ENCODE assay signal across 9 mouse cellular contexts in genomic region chr6:56808656-56809055, GRCm38 (mm10). TPM values are rescaled to one million over a fixed set of nuclear protein-coding genes. Genes with fewer than 3 reads are reported as not detected.
DNase-seq lines count a peak whose midpoint lies in the region; ATAC-seq and TF ChIP-seq lines count a peak whose summit lies in the region.
"Had no signal": no experiment of that assay in that cellular context is flagged by ENCODE, and none has a peak within 500 bp of the region (broad histone marks: within the 10 kb centered on the region; RNA-seq: fewer than 3 reads in every experiment).

No protein-coding gene starts in this region.

- no peak overlapping the region for H3K27ac ChIP-seq in forebrain, embryonic 13.5 days
- no peak overlapping the region for H3K27ac ChIP-seq in intestine, embryonic 15.5 days
- no peak overlapping the region for H3K27ac ChIP-seq in limb, embryonic 14.5 days (replicated peaks; ENCODE audit: low read depth, low read length)
- H3K27ac ChIP-seq in midbrain, embryonic 15.5 days, result no peak overlapping the region
- H3K27ac ChIP-seq: heart, embryonic 13.5 days had no signal

- H3K9me3 ChIP-seq in forebrain, embryonic 13.5 days (replicated peaks), result 0 out of 2 replicates have a peak, but pooled peaks cover 3% of the 10 kb centered on the region
- no peaks in the 10 kb centered on the region for H3K9me3 ChIP-seq in intestine, embryonic 15.5 days
- no peaks in the 10 kb centered on the region for H3K9me3 ChIP-seq in limb, embryonic 14.5 days (ENCODE audit: control insufficient read depth, low read length)
- no peaks in the 10 kb centered on the region for H3K9me3 ChIP-seq in midbrain, embryonic 15.5 days
- H3K9me3 ChIP-seq: heart, embryonic 13.5 days had no signal

- DNase-seq in urinary bladder, postnatal 36 days (ENCODE audit: low spot score in 2 of 2), result peak; percentile 12 to 17
- DNase-seq in urinary bladder, postnatal 4 days (ENCODE audit: low spot score in 2 of 2), result no peak
- DNase-seq in c-Kit-positive CD71-positive TER-119-positive erythroid progenitor cells, embryonic 14.5 days (ENCODE audit: low spot score), result peak; percentile 61
- DNase-seq in limb, embryonic 14.5 days (ENCODE audit: low spot score), result peak; percentile 47
- DNase-seq in gastrocnemius, postnatal 36 days, result no peak

- H3K4me1 ChIP-seq in forebrain, embryonic 13.5 days, result peaks cover 13% of the 10 kb centered on the region
- no peaks in the 10 kb centered on the region for H3K4me1 ChIP-seq in intestine, embryonic 15.5 days (replicated peaks)
- no peaks in the 10 kb centered on the region for H3K4me1 ChIP-seq in limb, embryonic 14.5 days (ENCODE audit: control insufficient read depth, insufficient read depth, low read length)
- H3K4me1 ChIP-seq in midbrain, embryonic 15.5 days, result no peaks in the 10 kb centered on the region
- H3K4me1 ChIP-seq: heart, embryonic 13.5 days had no signal

- H3K4me2 ChIP-seq in forebrain, embryonic 13.5 days, result no peak overlapping the region
- no peak overlapping the region for H3K4me2 ChIP-seq in intestine, embryonic 15.5 days (replicated peaks)
- H3K4me2 ChIP-seq in limb, embryonic 14.5 days (replicated peaks; ENCODE audit: low read depth, low read length, severe bottlenecking), result no peak overlapping the region
- H3K4me2 ChIP-seq in midbrain, embryonic 15.5 days, result no peak overlapping the region
- H3K4me2 ChIP-seq: heart, embryonic 13.5 days had no signal

- H3K36me3 ChIP-seq in forebrain, embryonic 13.5 days (ENCODE audit: poor library complexity, severe bottlenecking), result no peaks in the 10 kb centered on the region
- H3K36me3 ChIP-seq in intestine, embryonic 15.5 days, result no peaks in the 10 kb centered on the region
- H3K36me3 ChIP-seq in limb, embryonic 14.5 days (ENCODE audit: control insufficient read depth, insufficient read depth, low read length), result no peaks in the 10 kb centered on the region
- H3K36me3 ChIP-seq in midbrain, embryonic 15.5 days (replicated peaks), result no peaks in the 10 kb centered on the region
- H3K36me3 ChIP-seq: heart, embryonic 13.5 days had no signal

- 0 out of 2 replicates have a peak, but pooled peaks cover 5% of the 10 kb centered on the region for H3K27me3 ChIP-seq in forebrain, embryonic 13.5 days
- no peaks in the 10 kb centered on the region for H3K27me3 ChIP-seq in intestine, embryonic 15.5 days (replicated peaks)
- no peaks in the 10 kb centered on the region for H3K27me3 ChIP-seq in limb, embryonic 14.5 days (ENCODE audit: control insufficient read depth, insufficient read depth, low read length)
- H3K27me3 ChIP-seq in midbrain, embryonic 15.5 days (replicated peaks), result no peaks in the 10 kb centered on the region

- H3K9ac ChIP-seq in forebrain, embryonic 13.5 days, result no peak overlapping the region
- H3K9ac ChIP-seq in intestine, embryonic 15.5 days, result no peak overlapping the region
- H3K9ac ChIP-seq in limb, embryonic 14.5 days (ENCODE audit: low read depth, low read length, severe bottlenecking), result no peak overlapping the region
- H3K9ac ChIP-seq in midbrain, embryonic 15.5 days, result no peak overlapping the region
- H3K9ac ChIP-seq: heart, embryonic 13.5 days had no signal

- no peak overlapping the region for H3K4me3 ChIP-seq in forebrain, embryonic 13.5 days
- H3K4me3 ChIP-seq in intestine, embryonic 15.5 days (replicated peaks), result no peak overlapping the region
- H3K4me3 ChIP-seq in limb, embryonic 14.5 days (replicated peaks; ENCODE audit: low read length), result no peak overlapping the region
- no peak overlapping the region for H3K4me3 ChIP-seq in midbrain, embryonic 15.5 days
- H3K4me3 ChIP-seq: heart, embryonic 13.5 days had no signal

- intact Hi-C loops in gastrocnemius, postnatal 36 days (cut with DNase I), result loop anchor here (2.0 to 10.0 kb wide), 2 partner anchors 100 to 256 kb away; partner anchors contain the start of gene Vmn1r9

- TF ChIP-seq POLR2A in limb, embryonic 14.5 days (IDR thresholded peaks at IDR 0.05; ENCODE audit: borderline replicate concordance, extremely low read depth, insufficient read depth, insufficient read length), result no peak

- 10% methylated on average over 3 of the region's 3 CpGs for WGBS in forebrain, embryonic 13.5 days
- 9% methylated on average over 3 of the region's 3 CpGs for WGBS in intestine, embryonic 15.5 days
- WGBS in limb, embryonic 14.5 days, result 14% methylated on average over 3 of the region's 3 CpGs
- WGBS in midbrain, embryonic 15.5 days, result 20% methylated on average over 3 of the region's 3 CpGs

- peak; percentile 94 for ATAC-seq in forebrain, embryonic 13.5 days
- ATAC-seq in intestine, embryonic 15.5 days, result peak; percentile 78
- ATAC-seq in limb, embryonic 14.5 days (ENCODE audit: low FRiP score, low read depth), result peak; percentile 82
- ATAC-seq in midbrain, embryonic 15.5 days (replicated peaks), result peak; percentile 96

RNA-seq across cellular contexts. Expression of gene Kbtbd2, which starts 11.0 kb away (rescaled TPM):
- 36.0 and 36.8 TPM in 2 replicates for polyA plus RNA-seq in forebrain, embryonic 13.5 days (2015; fragmentation: Nextera tagmentation; extraction: Ambion mirVana)
- polyA plus RNA-seq in intestine, embryonic 15.5 days (2015; fragmentation: Nextera tagmentation; extraction: Ambion mirVana), result 20.9 and 23.5 TPM in 2 replicates
- polyA plus RNA-seq in limb, embryonic 14.5 days (2012; rRNA removed), result 25.1 and 27.0 TPM in 2 replicates
- 17.6 and 18.6 TPM in 2 replicates for polyA plus RNA-seq in limb, embryonic 14.5 days (2014; fragmentation: Nextera tagmentation; extraction: Ambion mirVana)
- polyA plus RNA-seq in midbrain, embryonic 15.5 days (2015; fragmentation: Nextera tagmentation; extraction: Ambion mirVana), result 31.0 and 33.7 TPM in 2 replicates
- total RNA-seq in gastrocnemius, postnatal 36 days (2021), result 10 to 100 TPM; 19.3 to 21.0 TPM

RNA-seq across cellular contexts. Expression of gene Fkbp9, which starts 23.2 kb away (rescaled TPM):
- 24.4 and 27.7 TPM in 2 replicates for polyA plus RNA-seq in forebrain, embryonic 13.5 days (2015; fragmentation: Nextera tagmentation; extraction: Ambion mirVana)
- 106 and 109 TPM in 2 replicates for polyA plus RNA-seq in intestine, embryonic 15.5 days (2015; fragmentation: Nextera tagmentation; extraction: Ambion mirVana)
- 232 and 239 TPM in 2 replicates for polyA plus RNA-seq in limb, embryonic 14.5 days (2012; rRNA removed)
- polyA plus RNA-seq in limb, embryonic 14.5 days (2014; fragmentation: Nextera tagmentation; extraction: Ambion mirVana), result 205 and 219 TPM in 2 replicates
- polyA plus RNA-seq in midbrain, embryonic 15.5 days (2015; fragmentation: Nextera tagmentation; extraction: Ambion mirVana), result 31.9 and 33.3 TPM in 2 replicates
- 10 to 100 TPM; 44.4 to 48.4 TPM for total RNA-seq in gastrocnemius, postnatal 36 days (2021)

Comparison
In these comparisons a context has a peak if more than half of its experiments do, and no peak if none do; other contexts are left out.
1. DNase-seq: peak in urinary bladder, postnatal 36 days (2 of 2), c-Kit-positive CD71-positive TER-119-positive erythroid progenitor cells, embryonic 14.5 days (single experiment) and limb, embryonic 14.5 days (single experiment); none in urinary bladder, postnatal 4 days (0 of 2) and gastrocnemius, postnatal 36 days (0 of 2).
2. Peak in every context shown above with its lines, with median percentiles within 50 percentile points of each other: ATAC-seq.